Comparison of ENCODE assay signal across 16 mouse cellular contexts in genomic region chr14:25754531-25755484, GRCm38 (mm10). TPM values are rescaled to one million over a fixed set of nuclear protein-coding genes. Genes with fewer than 3 reads are reported as not detected.
DNase-seq lines count a peak whose midpoint lies in the region; ATAC-seq lines count a peak whose summit lies in the region.
"Had no signal": no experiment of that assay in that cellular context is flagged by ENCODE, and none has a peak within 500 bp of the region (broad histone marks: within the 10 kb centered on the region; RNA-seq: fewer than 3 reads in every experiment).

No protein-coding gene starts in this region.

- 36% methylated on average over 19 of the region's 19 CpGs for WGBS in kidney, embryonic 15.5 days
- WGBS in embryonic facial prominence, embryonic 12.5 days: 42% methylated on average over 19 of the region's 19 CpGs

- H3K36me3 ChIP-seq in kidney, embryonic 15.5 days: peaks cover 14% of the 10 kb centered on the region
- peaks cover 39% of the 10 kb centered on the region for H3K36me3 ChIP-seq in embryonic facial prominence, embryonic 12.5 days
- H3K36me3 ChIP-seq: midbrain, embryonic 10.5 days had no signal

- H3K4me3 ChIP-seq in kidney, embryonic 15.5 days (replicated peaks): no peak overlapping the region
- H3K4me3 ChIP-seq in embryonic facial prominence, embryonic 12.5 days: no peak overlapping the region
- H3K4me3 ChIP-seq: erythroblast, embryonic 14.5 days; liver, embryonic 15.5 days; midbrain, embryonic 10.5 days had no signal

- no peaks in the 10 kb centered on the region for H3K27me3 ChIP-seq in kidney, embryonic 15.5 days
- no peaks in the 10 kb centered on the region for H3K27me3 ChIP-seq in embryonic facial prominence, embryonic 12.5 days
- H3K27me3 ChIP-seq: liver, embryonic 15.5 days; Patski had no signal

- peaks cover 49% of the 10 kb centered on the region for H3K4me1 ChIP-seq in kidney, embryonic 15.5 days
- H3K4me1 ChIP-seq in embryonic facial prominence, embryonic 12.5 days: peaks cover 64% of the 10 kb centered on the region

- H3K27ac ChIP-seq in kidney, embryonic 15.5 days: peak overlapping the region; percentile 23; the same call in 1 of the 2 replicates
- peak overlapping the region; percentile 51; the same call in 1 of the 2 replicates for H3K27ac ChIP-seq in embryonic facial prominence, embryonic 12.5 days
- H3K27ac ChIP-seq: liver, embryonic 15.5 days had no signal

- no peak overlapping the region for H3K9ac ChIP-seq in kidney, embryonic 15.5 days
- H3K9ac ChIP-seq in embryonic facial prominence, embryonic 12.5 days: no peak overlapping the region
- H3K9ac ChIP-seq: liver, embryonic 15.5 days had no signal

- H3K4me2 ChIP-seq in kidney, embryonic 15.5 days: no peak overlapping the region
- no peak overlapping the region for H3K4me2 ChIP-seq in embryonic facial prominence, embryonic 12.5 days (replicated peaks)
- H3K4me2 ChIP-seq: liver, embryonic 15.5 days had no signal

- no peaks in the 10 kb centered on the region for H3K9me3 ChIP-seq in kidney, embryonic 15.5 days (replicated peaks)
- no peaks in the 10 kb centered on the region for H3K9me3 ChIP-seq in embryonic facial prominence, embryonic 12.5 days
- H3K9me3 ChIP-seq: liver, embryonic 15.5 days; midbrain, embryonic 10.5 days had no signal

- ATAC-seq in CD4-positive, CD25-positive, alpha-beta regulatory T cell, adult 4 months: no peak
- ATAC-seq in kidney, embryonic 15.5 days (replicated peaks; ENCODE audit: low FRiP score): peak; percentile 50
- no peak; the same call in 1 of the 2 replicates for ATAC-seq in embryonic facial prominence, embryonic 12.5 days (ENCODE audit: insufficient number of reproducible peaks, insufficient read depth, low FRiP score, low TSS enrichment)
- ATAC-seq in megakaryocyte-erythroid progenitor cell, adult 5-6 weeks (replicated peaks; ENCODE audit: low FRiP score, low TSS enrichment, poor library complexity, severe bottlenecking): 0 out of 2 replicates have a peak, but pooled peaks have one; percentile 14
- ATAC-seq: Patski had no signal

- peak; percentile 21 for DNase-seq in CD4-positive, CD25-positive, alpha-beta regulatory T cell, adult 2 months (ENCODE audit: low read depth, low spot score)
- no peak for DNase-seq in kidney, postnatal 25 days
- DNase-seq in yolk sac, embryonic 10.5 days (ENCODE audit: low spot score): no peak
- DNase-seq in frontal cortex, postnatal 25 days (ENCODE audit: low spot score in 2 of 2): no peak
- DNase-seq: cerebellum, adult 18-20 months; gastrocnemius, postnatal 10 days; right cerebral cortex, postnatal 14 days; thymus, adult 18-20 months had no signal

RNA-seq across cellular contexts. Expression of gene Zcchc24, which starts 14.0 kb away (rescaled TPM):
- 1 to 10 TPM in 1 of 2 experiments, under 1 TPM in 1; 0.84 to 1.3 TPM for polyA plus RNA-seq in CD4-positive, CD25-positive, alpha-beta regulatory T cell, adult 4 months (2017; shearing (Covaris generic))
- polyA plus RNA-seq in kidney, embryonic 15.5 days (2015; fragmentation: Nextera tagmentation; extraction: Ambion mirVana): 18.3 and 21.0 TPM in 2 replicates
- 47.3 and 47.4 TPM in 2 replicates for polyA plus RNA-seq in embryonic facial prominence, embryonic 12.5 days (2016; fragmentation: Nextera tagmentation; extraction: Ambion mirVana)
- 1.3 and 1.4 TPM in 2 replicates for total RNA-seq in megakaryocyte-erythroid progenitor cell, adult 5-6 weeks (2014; fragmentation: Nextera tagmentation)
- 0.91 and 1.4 TPM in 2 replicates for total RNA-seq in megakaryocyte-erythroid progenitor cell, adult 5-6 weeks (2017)

Comparison
In these comparisons a context has a peak if more than half of its experiments do, and no peak if none do; other contexts are left out.
1. ATAC-seq: peak in kidney, embryonic 15.5 days (single experiment) and megakaryocyte-erythroid progenitor cell, adult 5-6 weeks (single experiment); none in CD4-positive, CD25-positive, alpha-beta regulatory T cell, adult 4 months (single experiment) and embryonic facial prominence, embryonic 12.5 days (single experiment).